Mouse (Mus musculus) CH12.LX (cell line): ENCODE results near the gene Car15. TPM values are rescaled to one million over a fixed set of nuclear protein-coding genes. Genes with fewer than 3 reads are reported as not detected.

Source experiments
- DNase-seq: peaks from one replicate; pipeline ENCODE4 v3.0.0-alpha.2; 2013; ENCODE audit errors: extremely low read depth
- H3K27ac ChIP-seq: 2 replicates; pipeline ENCODE4 v1.5.1; 2012; ENCODE audit warnings: low read depth, mild to moderate bottlenecking, control low read depth, moderate library complexity; ENCODE audit not compliant: insufficient read depth
- H3K27me3 ChIP-seq: replicated peaks from 2 replicates; pipeline ENCODE3; 2012; ENCODE audit warnings: inconsistent platforms
- H3K36me3 ChIP-seq, 2 experiments: replicated peaks in 1 of 2; 2 replicates each; pipeline versions ENCODE3 to v1.6.1; 2012; ENCODE audit warnings: inconsistent platforms in 1 of 2, low read length in 1 of 2, mild to moderate bottlenecking in 1 of 2, mixed read lengths in 1 of 2, moderate library complexity in 1 of 2; ENCODE audit not compliant: control insufficient read depth in 1 of 2, insufficient read depth in 1 of 2
- H3K4me1 ChIP-seq, 2 experiments: 2 replicates each; pipeline ENCODE4 v1.6.1; 2012; ENCODE audit warnings: inconsistent platforms in 1 of 2, moderate library complexity in 1 of 2; ENCODE audit not compliant: insufficient read depth in 2 of 2, control insufficient read depth in 1 of 2
- H3K4me2 ChIP-seq: 2 replicates; pipeline ENCODE4 v1.6.1; 2012; ENCODE audit warnings: low read depth, mild to moderate bottlenecking, control low read depth; ENCODE audit not compliant: poor library complexity, insufficient read depth, severe bottlenecking
- H3K4me3 ChIP-seq, 3 experiments: fragments of 150-350 bp in 1 of 3; sonication (generic) in 1 of 3; replicated peaks in 1 of 3; 2 replicates each; pipeline versions ENCODE3 to v1.5.1; 2011 to 2012; ENCODE audit warnings: low read depth in 2 of 3, low read length in 2 of 3, mild to moderate bottlenecking in 2 of 3, moderate library complexity in 2 of 3, control low read depth in 1 of 3, improper control_type of control experiment in 1 of 3, inconsistent platforms in 1 of 3, mixed read lengths in 1 of 3; ENCODE audit not compliant: poor library complexity in 1 of 3
- H3K79me2 ChIP-seq: replicated peaks from 2 replicates; pipeline ENCODE4 v1.6.1; 2012; ENCODE audit warnings: mild to moderate bottlenecking, moderate library complexity; ENCODE audit not compliant: control insufficient read depth, poor library complexity, insufficient read depth, severe bottlenecking; ENCODE audit errors: extremely low read depth
- H3K9ac ChIP-seq: 2 replicates; pipeline ENCODE4 v1.6.1; 2012; ENCODE audit warnings: low read depth, mild to moderate bottlenecking, control low read depth, moderate library complexity; ENCODE audit not compliant: insufficient read depth
- H3K9me3 ChIP-seq: replicated peaks from 2 replicates; pipeline ENCODE3; 2012; ENCODE audit warnings: low read length, inconsistent platforms, mixed read lengths
- BHLHE40 ChIP-seq: IDR thresholded peaks from 2 replicates; pipeline ENCODE4 v1.6.1; 2011; ENCODE audit warnings: mild to moderate bottlenecking, low read depth, low read length, improper control_type of control experiment
- CHD1 ChIP-seq: IDR thresholded peaks from 2 replicates; pipeline ENCODE4 v1.6.1; 2012; ENCODE audit warnings: low read depth, low read length, improper control_type of control experiment, inconsistent platforms
- CHD2 ChIP-seq: IDR thresholded peaks from 2 replicates; pipeline ENCODE4 v1.6.1; 2011; ENCODE audit warnings: low read length, improper control_type of control experiment
- CTCF ChIP-seq, 2 experiments: IDR thresholded peaks in 1 of 2; conservative IDR thresholded peaks in 1 of 2; 2 replicates each; pipeline ENCODE4 v1.5.1; 2011 to 2012; ENCODE audit warnings: low read depth in 2 of 2, low read length in 2 of 2, improper control_type of control experiment in 1 of 2, inconsistent platforms in 1 of 2, mild to moderate bottlenecking in 1 of 2, moderate library complexity in 1 of 2
- E2F4 ChIP-seq: IDR thresholded peaks from 2 replicates; pipeline ENCODE4 v1.6.1; 2011; ENCODE audit warnings: low read depth, low read length, improper control_type of control experiment; ENCODE audit not compliant: insufficient replicate concordance
- ELF1 ChIP-seq: IDR thresholded peaks from 2 replicates; pipeline ENCODE4 v1.6.1; 2014; ENCODE audit warnings: low read depth, mild to moderate bottlenecking, inconsistent platforms, low read length, improper control_type of control experiment
- EP300 ChIP-seq: IDR thresholded peaks from 2 replicates; pipeline ENCODE4 v1.6.1; 2011; ENCODE audit warnings: low read length, improper control_type of control experiment
- ETS1 ChIP-seq: conservative IDR thresholded peaks from 2 replicates; pipeline ENCODE4 v1.6.1; 2012; ENCODE audit warnings: low read depth, mild to moderate bottlenecking, inconsistent platforms, low read length, improper control_type of control experiment, moderate library complexity
- GABPA ChIP-seq: IDR thresholded peaks from 2 replicates; pipeline ENCODE4 v1.6.1; 2012; ENCODE audit warnings: low read depth, low read length, improper control_type of control experiment, inconsistent platforms; ENCODE audit not compliant: insufficient replicate concordance
- IRF4 ChIP-seq: IDR thresholded peaks from 2 replicates; pipeline ENCODE4 v1.6.1; 2014; ENCODE audit warnings: low read depth, mild to moderate bottlenecking, inconsistent platforms, low read length, improper control_type of control experiment
- JUN ChIP-seq: IDR thresholded peaks from 2 replicates; pipeline ENCODE4 v1.6.1; 2011; ENCODE audit warnings: low read depth, mild to moderate bottlenecking, low read length, improper control_type of control experiment, moderate library complexity; ENCODE audit not compliant: insufficient read depth
- JUND ChIP-seq: conservative IDR thresholded peaks from 2 replicates; pipeline ENCODE4 v1.6.1; 2011; ENCODE audit warnings: low read depth, low read length, improper control_type of control experiment
- KAT2A ChIP-seq: IDR thresholded peaks from 2 replicates; pipeline ENCODE4 v1.6.1; 2012; ENCODE audit warnings: low read length, improper control_type of control experiment, inconsistent platforms; ENCODE audit not compliant: insufficient replicate concordance
- MAX ChIP-seq: IDR thresholded peaks from 2 replicates; pipeline ENCODE4 v1.6.1; 2011; ENCODE audit warnings: low read length, improper control_type of control experiment
- MAZ ChIP-seq: IDR thresholded peaks from 2 replicates; pipeline ENCODE4 v1.6.1; 2012; ENCODE audit warnings: low read depth, mild to moderate bottlenecking, inconsistent platforms, low read length, improper control_type of control experiment, moderate library complexity
- MYC ChIP-seq: IDR thresholded peaks from 2 replicates; pipeline ENCODE4 v1.6.1; 2011; ENCODE audit warnings: low read depth, mild to moderate bottlenecking, improper control_type of control experiment, low read length
- NELFE ChIP-seq: IDR thresholded peaks from 2 replicates; pipeline ENCODE4 v1.6.1; 2011; ENCODE audit warnings: low read depth, low read length, improper control_type of control experiment
- NRF1 ChIP-seq: IDR thresholded peaks from 2 replicates; pipeline ENCODE4 v1.6.1; 2014; ENCODE audit warnings: low read depth, mild to moderate bottlenecking, inconsistent platforms, low read length, improper control_type of control experiment, moderate library complexity
- PAX5 ChIP-seq: IDR thresholded peaks from 2 replicates; pipeline ENCODE4 v1.6.1; 2012; ENCODE audit warnings: low read length, inconsistent platforms, mixed read lengths
- POLR2A ChIP-seq: IDR thresholded peaks from 2 replicates; pipeline ENCODE4 v1.6.1; 2011; ENCODE audit warnings: low read depth, mild to moderate bottlenecking, improper control_type of control experiment, low read length
- POLR2AphosphoS2 ChIP-seq: IDR thresholded peaks from 2 replicates; pipeline ENCODE4 v1.6.1; 2011; ENCODE audit warnings: low read depth, low read length, improper control_type of control experiment
- RAD21 ChIP-seq: IDR thresholded peaks from 2 replicates; pipeline ENCODE4 v1.6.1; 2011; ENCODE audit warnings: low read depth, mild to moderate bottlenecking, low read length, improper control_type of control experiment, moderate library complexity
- SIN3A ChIP-seq: IDR thresholded peaks from 2 replicates; pipeline ENCODE4 v1.6.1; 2012; ENCODE audit warnings: low read length, improper control_type of control experiment, inconsistent platforms
- TBP ChIP-seq: conservative IDR thresholded peaks from 2 replicates; pipeline ENCODE4 v1.6.1; 2011; ENCODE audit warnings: low read depth, low read length, improper control_type of control experiment
- USF2 ChIP-seq: conservative IDR thresholded peaks from 2 replicates; pipeline ENCODE4 v1.6.1; 2011; ENCODE audit warnings: low read depth, low read length, improper control_type of control experiment
- ZC3H11A ChIP-seq: IDR thresholded peaks from 2 replicates; pipeline ENCODE4 v1.6.1; 2012; ENCODE audit warnings: low read depth, mild to moderate bottlenecking, inconsistent platforms, low read length, improper control_type of control experiment
- dilution Hi-C: fragments of 300-500 bp; cut with MboI; formaldehyde crosslinking; loops from 2 replicates; pipeline ENCODE4 v1.14.3; 2020; ENCODE audit warnings: low sequenced_read_pairs; ENCODE audit not compliant: extremely low pct_unique_long_range_greater_than_20kb, extremely low pct_ligation_motif_present
- in situ Hi-C: fragments of 300-500 bp; cut with MboI; formaldehyde crosslinking; loops from 3 replicates; pipeline ENCODE4 v1.14.3; 2019; ENCODE audit warnings: low sequenced_read_pairs, low pct_ligation_motif_present, low pct_unique_long_range_greater_than_20kb, mixed read lengths
- polyA plus RNA-seq: library from polyadenylated mRNA; unstranded; fragments of >175 nt; gene quantifications from 2 replicates; pipeline ENCODE4 v1.2.1, GENCODE M21; 2012; ENCODE audit warnings: low read depth; ENCODE audit not compliant: insufficient read length
- total RNA-seq, 2 experiments: library from RNA; depleted of rRNA; stranded (reverse); fragments of 300-350 nt in 1 of 2; fragments of >200 nt in 1 of 2; gene quantifications; 2 replicates each; pipeline ENCODE4 v1.2.3; 2012 to 2014

Car15 gene
- 1.6 and 1.9 TPM in 2 replicates for total RNA-seq (2012; rRNA removed)
- total RNA-seq (2014; rRNA removed): 1.5 TPM in 2 replicates
- polyA plus RNA-seq: 2.5 and 3.9 TPM in 2 replicates

DNA sequence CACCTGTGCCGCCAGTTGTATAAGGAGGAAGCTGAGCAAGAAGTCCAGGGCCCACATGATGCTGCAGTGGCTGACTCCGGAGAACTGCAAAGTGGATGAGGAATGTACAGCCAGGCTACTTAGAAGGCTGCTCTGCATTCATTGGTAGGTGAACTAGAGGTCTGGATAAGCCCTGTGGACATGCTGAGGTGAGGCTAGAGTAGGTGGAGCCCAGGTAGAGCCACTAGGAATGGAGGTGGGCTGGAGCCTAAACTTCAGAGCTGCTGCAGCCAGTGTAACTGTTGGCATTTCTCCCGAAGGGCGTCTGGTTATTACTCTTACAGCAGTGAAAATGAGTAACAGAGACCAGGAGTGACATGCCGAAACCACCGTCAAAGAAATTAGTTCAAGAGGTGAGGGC, at the start of gene Car15:
Gene Car15 (minus strand): TSS at position 314 of the 400 bp plus-strand sequence.
- H3K36me3 ChIP-seq: peaks cover 23 to 55% of the 10 kb centered on the region in 2 experiments
- no peak within 1 kb of the TSS for H3K4me2 ChIP-seq
- no peak for DNase-seq
- H3K79me2 ChIP-seq: no peaks in the 10 kb centered on the region
- H3K4me3 ChIP-seq: no peak within 1 kb of the TSS
- in situ Hi-C loops: no loop called here
- dilution Hi-C loops: no loop called here
- no peak within 1 kb of the TSS for H3K9ac ChIP-seq
- no peak within 1 kb of the TSS for H3K27ac ChIP-seq
- H3K27me3 ChIP-seq: no peaks in the 10 kb centered on the region
- TF ChIP-seq CTCF (conservative IDR thresholded peaks at IDR 0.05 in 1 of 2, IDR thresholded peaks at IDR 0.05 in 1 of 2; ENCODE audit: low read depth in 2 of 2, low read length in 2 of 2) (no peak), NELFE (no peak), EP300 (no peak), MAZ (no peak), E2F4 (no peak), ELF1 (no peak), BHLHE40 (no peak), IRF4 (no peak), RAD21 (no peak), KAT2A (no peak)
- TF ChIP-seq, all 38 proteins: peak for 0
- Histone ChIP-seq H3K4me1 (no peaks in the 10 kb centered on the region), H3K9me3 (peaks cover 4% of the 10 kb centered on the region)

DNA sequence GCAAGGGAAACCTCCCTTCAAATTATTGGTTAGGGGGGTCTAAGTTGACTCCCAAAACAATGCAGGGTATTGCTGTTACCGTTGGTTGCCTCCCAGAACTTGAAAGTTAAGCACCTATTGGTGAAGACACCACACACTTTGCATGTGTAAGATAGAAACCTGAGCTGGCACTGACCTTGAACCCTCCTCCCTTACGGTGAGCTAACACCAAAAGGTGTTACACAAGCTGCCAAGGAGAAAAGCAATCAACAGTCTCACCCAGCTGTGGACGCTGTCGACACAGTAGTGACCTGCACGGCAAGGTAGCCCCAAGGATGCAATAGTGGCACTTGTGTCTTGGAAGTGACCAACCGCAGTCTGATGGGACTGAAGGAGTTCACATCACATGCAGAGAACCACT, 46.0 kb upstream of the Car15 start:
- TF ChIP-seq ELF1: no peak
- TF ChIP-seq TBP: no peak
- TF ChIP-seq MAZ: no peak
- no peak for TF ChIP-seq IRF4
- TF ChIP-seq NRF1: no peak
- no peak for TF ChIP-seq MAX
- Histone ChIP-seq H3K4me1 (peaks cover 8 to 36% of the 10 kb centered on the region in 2 experiments), H3K27ac (no peak overlapping the region), H3K9ac (no peak overlapping the region), H3K9me3 (peaks cover 6% of the 10 kb centered on the region), H3K36me3 (peaks cover 19 to 73% of the 10 kb centered on the region in 2 experiments), H3K4me3 (no peak overlapping the region), H3K79me2 (peaks cover 38% of the 10 kb centered on the region), H3K27me3 (no peaks in the 10 kb centered on the region), H3K4me2 (no peak overlapping the region)
- in situ Hi-C loops: no loop called here
- DNase-seq: no peak
- dilution Hi-C loops: no loop called here

DNA sequence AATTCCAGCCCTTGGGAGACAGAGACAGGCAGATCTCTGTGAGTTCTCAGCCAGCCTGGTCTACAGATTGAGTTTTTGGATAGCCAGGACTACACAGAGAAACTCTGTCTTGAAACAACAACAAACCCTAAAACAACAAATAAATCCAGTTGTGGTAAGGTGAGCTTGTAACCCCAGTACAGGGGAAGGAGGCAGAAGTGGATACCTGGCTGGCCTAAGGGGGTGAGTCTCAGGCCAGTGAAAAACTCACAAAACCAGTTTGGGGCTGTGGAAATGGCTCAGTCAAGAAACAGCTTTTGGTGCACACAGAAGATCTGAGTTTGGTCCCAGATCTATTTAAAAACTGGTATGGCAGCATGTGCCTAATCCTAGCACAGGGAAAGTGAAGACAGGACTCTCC, 44.0 kb upstream of the Car15 start:
- Histone ChIP-seq H3K27me3 (no peaks in the 10 kb centered on the region), H3K27ac (no peak overlapping the region), H3K4me1 (peaks cover 8 to 36% of the 10 kb centered on the region in 2 experiments), H3K4me2 (no peak overlapping the region), H3K9me3 (peaks cover 11% of the 10 kb centered on the region), H3K9ac (no peak overlapping the region), H3K36me3 (peaks cover 22 to 93% of the 10 kb centered on the region in 2 experiments), H3K4me3 (no peak overlapping the region), H3K79me2 (peaks cover 49% of the 10 kb centered on the region)
- in situ Hi-C loops: no loop called here
- dilution Hi-C loops: no loop called here
- no peak for DNase-seq
- TF ChIP-seq USF2 (no peak), ETS1 (no peak), CTCF (conservative IDR thresholded peaks at IDR 0.05 in 1 of 2, IDR thresholded peaks at IDR 0.05 in 1 of 2; ENCODE audit: low read depth in 2 of 2, low read length in 2 of 2) (no peak), CHD1 (no peak), POLR2AphosphoS2 (no peak), E2F4 (no peak), GABPA (no peak), JUN (no peak), BHLHE40 (no peak), CHD2 (no peak), SIN3A (no peak), JUND (no peak), MYC (no peak), ZC3H11A (no peak), POLR2A (no peak), ELF1 (no peak), KAT2A (no peak), MAX (no peak), PAX5 (no peak)
